ENCODE assay signal across 14 mouse cellular contexts in the genomic region with DNA sequence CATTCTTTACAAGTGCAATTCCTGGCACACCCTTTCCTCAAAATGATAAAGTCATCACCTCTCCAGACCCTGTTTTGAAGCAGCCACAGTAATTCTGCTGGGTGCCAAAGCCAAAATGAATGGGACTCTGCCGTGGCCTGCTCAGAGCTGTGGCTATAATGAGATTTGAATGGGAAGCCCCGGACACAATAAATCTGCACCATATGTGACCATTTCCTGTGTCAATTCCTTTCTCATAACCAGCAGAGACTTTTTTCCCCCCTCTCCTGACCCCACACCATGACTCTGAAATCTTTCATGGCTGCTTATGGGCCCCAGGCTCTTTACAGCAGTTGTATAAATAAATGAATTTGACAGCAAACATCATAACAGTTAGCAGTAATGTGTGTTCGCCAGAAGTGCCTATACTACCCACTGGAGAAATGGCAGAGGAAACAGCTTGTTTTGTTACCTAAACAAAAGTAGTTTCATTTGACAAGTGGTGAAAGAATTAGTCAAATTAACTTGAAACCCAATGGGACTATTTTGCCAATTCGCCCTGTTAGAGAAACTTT.
DNase-seq lines count a peak whose midpoint lies in the region; ATAC-seq and TF ChIP-seq lines count a peak whose summit lies in the region.
"Had no signal": no experiment of that assay in that cellular context is flagged by ENCODE, and none has a peak within 500 bp of the region (broad histone marks: within the 10 kb centered on the region; RNA-seq: fewer than 3 reads in every experiment).

No protein-coding gene starts in this region.

- 0 out of 2 replicates have a peak, but pooled peaks cover 5% of the 10 kb centered on the region for H3K27me3 ChIP-seq in forebrain, embryonic 10.5 days (ENCODE audit: poor library complexity, severe bottlenecking)
- H3K27me3 ChIP-seq in forebrain, embryonic 11.5 days (ENCODE audit: control insufficient read depth, insufficient read depth, low read length) = no peaks in the 10 kb centered on the region
- H3K27me3 ChIP-seq in embryonic facial prominence, embryonic 14.5 days (replicated peaks; ENCODE audit: control insufficient read depth, insufficient read depth, low read length) = no peaks in the 10 kb centered on the region; the same call in 1 of the 2 replicates
- H3K27me3 ChIP-seq in limb, embryonic 12.5 days = peaks cover 19% of the 10 kb centered on the region
- H3K27me3 ChIP-seq in neural tube, embryonic 14.5 days (ENCODE audit: control insufficient read depth, insufficient read depth, low read length) = no peaks in the 10 kb centered on the region
- H3K27me3 ChIP-seq in forebrain, postnatal 0 days (ENCODE audit: insufficient read depth, low read length) = no peaks in the 10 kb centered on the region
- H3K27me3 ChIP-seq: forebrain, embryonic 13.5 days; heart, embryonic 12.5 days had no signal

- no peak for ATAC-seq in forebrain, embryonic 11.5 days (replicated peaks; ENCODE audit: low FRiP score)
- no peak for ATAC-seq in embryonic facial prominence, embryonic 14.5 days (ENCODE audit: low read depth)
- peak; percentile 84 for ATAC-seq in limb, embryonic 12.5 days (ENCODE audit: insufficient number of reproducible peaks, insufficient read depth, low FRiP score, low TSS enrichment, low read depth)
- peak; percentile 34; the same call in 1 of the 2 replicates for ATAC-seq in neural tube, embryonic 14.5 days (ENCODE audit: low read depth)
- no peak for ATAC-seq in forebrain, postnatal 0 days
- ATAC-seq: forebrain, embryonic 13.5 days had no signal

- peak; percentile 22 for DNase-seq in forebrain, embryonic 10.5 days (ENCODE audit: extremely low spot score, low spot score)
- DNase-seq in forebrain, embryonic 11.5 days (ENCODE audit: low spot score) = no peak
- peak; percentile 35 for DNase-seq in embryonic facial prominence, embryonic 14.5 days (ENCODE audit: low spot score)
- DNase-seq in thymus, postnatal 14 days = no peak
- no peak for DNase-seq in forebrain, postnatal 0 days
- DNase-seq in gastrocnemius, adult 8-10 months (ENCODE audit: low spot score in 2 of 2) = no peak
- DNase-seq: adrenal gland, postnatal 36 days; gastrocnemius, postnatal 14 days; left cerebral cortex, postnatal 4 days had no signal

- no peaks in the 10 kb centered on the region for H3K36me3 ChIP-seq in forebrain, embryonic 10.5 days (replicated peaks)
- no peaks in the 10 kb centered on the region for H3K36me3 ChIP-seq in forebrain, embryonic 11.5 days (ENCODE audit: control insufficient read depth, insufficient read depth, low read length)
- H3K36me3 ChIP-seq in embryonic facial prominence, embryonic 14.5 days (ENCODE audit: control insufficient read depth, insufficient read depth, low read length) = no peaks in the 10 kb centered on the region
- no peaks in the 10 kb centered on the region for H3K36me3 ChIP-seq in limb, embryonic 12.5 days
- no peaks in the 10 kb centered on the region for H3K36me3 ChIP-seq in neural tube, embryonic 14.5 days (ENCODE audit: control insufficient read depth, insufficient read depth, low read length)
- H3K36me3 ChIP-seq in forebrain, postnatal 0 days (ENCODE audit: insufficient read depth) = no peaks in the 10 kb centered on the region
- H3K36me3 ChIP-seq: heart, embryonic 12.5 days had no signal

- H3K4me2 ChIP-seq in forebrain, embryonic 11.5 days (ENCODE audit: low read depth, low read length, severe bottlenecking) = no peak overlapping the region
- no peak overlapping the region for H3K4me2 ChIP-seq in embryonic facial prominence, embryonic 14.5 days (ENCODE audit: low read depth, low read length)
- no peak overlapping the region for H3K4me2 ChIP-seq in limb, embryonic 12.5 days
- no peak overlapping the region for H3K4me2 ChIP-seq in neural tube, embryonic 14.5 days (ENCODE audit: low read depth, low read length)
- no peak overlapping the region for H3K4me2 ChIP-seq in forebrain, postnatal 0 days (ENCODE audit: low read depth)
- H3K4me2 ChIP-seq: forebrain, embryonic 13.5 days; heart, embryonic 12.5 days had no signal

- no peaks in the 10 kb centered on the region for H3K9me3 ChIP-seq in forebrain, embryonic 10.5 days
- no peaks in the 10 kb centered on the region for H3K9me3 ChIP-seq in forebrain, embryonic 11.5 days (ENCODE audit: control insufficient read depth, low read length)
- H3K9me3 ChIP-seq in embryonic facial prominence, embryonic 14.5 days (ENCODE audit: control insufficient read depth, low read length) = no peaks in the 10 kb centered on the region
- no peaks in the 10 kb centered on the region for H3K9me3 ChIP-seq in limb, embryonic 12.5 days
- no peaks in the 10 kb centered on the region for H3K9me3 ChIP-seq in neural tube, embryonic 14.5 days (ENCODE audit: control insufficient read depth, low read length)
- no peaks in the 10 kb centered on the region for H3K9me3 ChIP-seq in forebrain, postnatal 0 days (ENCODE audit: low read length)
- H3K9me3 ChIP-seq: forebrain, embryonic 13.5 days; heart, embryonic 12.5 days had no signal

- 47% methylated on average over 4 of the region's 4 CpGs for WGBS in forebrain, embryonic 10.5 days
- WGBS in forebrain, embryonic 11.5 days = 55% methylated on average over 4 of the region's 4 CpGs
- WGBS in embryonic facial prominence, embryonic 14.5 days = 24% methylated on average over 4 of the region's 4 CpGs
- WGBS in limb, embryonic 12.5 days = 14% methylated on average over 4 of the region's 4 CpGs
- 22% methylated on average over 4 of the region's 4 CpGs for WGBS in neural tube, embryonic 14.5 days
- WGBS in forebrain, postnatal 0 days = 45% methylated on average over 4 of the region's 4 CpGs

- H3K27ac ChIP-seq in forebrain, embryonic 10.5 days = 0 out of 2 replicates have a peak overlapping the region, but pooled peaks have one; percentile 40
- no peak overlapping the region for H3K27ac ChIP-seq in forebrain, embryonic 11.5 days (ENCODE audit: low read depth, low read length)
- H3K27ac ChIP-seq in embryonic facial prominence, embryonic 14.5 days (replicated peaks; ENCODE audit: low read depth, low read length) = no peak overlapping the region
- no peak overlapping the region for H3K27ac ChIP-seq in limb, embryonic 12.5 days
- no peak overlapping the region for H3K27ac ChIP-seq in neural tube, embryonic 14.5 days (ENCODE audit: low read depth, low read length)
- H3K27ac ChIP-seq in forebrain, postnatal 0 days (ENCODE audit: low read depth, low read length) = no peak overlapping the region
- H3K27ac ChIP-seq: forebrain, embryonic 13.5 days; kidney, postnatal 0 days had no signal

- peaks cover 17% of the 10 kb centered on the region; the same call in 1 of the 2 replicates for H3K4me1 ChIP-seq in forebrain, embryonic 10.5 days
- H3K4me1 ChIP-seq in forebrain, embryonic 11.5 days (replicated peaks; ENCODE audit: control insufficient read depth, insufficient read depth, low read length) = no peaks in the 10 kb centered on the region
- H3K4me1 ChIP-seq in embryonic facial prominence, embryonic 14.5 days (ENCODE audit: control insufficient read depth, insufficient read depth, low read length) = peaks cover 5% of the 10 kb centered on the region
- H3K4me1 ChIP-seq in limb, embryonic 12.5 days (replicated peaks) = peaks cover 20% of the 10 kb centered on the region
- 0 out of 2 replicates have a peak, but pooled peaks cover 4% of the 10 kb centered on the region for H3K4me1 ChIP-seq in neural tube, embryonic 14.5 days (ENCODE audit: control insufficient read depth, insufficient read depth, low read length)
- H3K4me1 ChIP-seq in forebrain, postnatal 0 days (ENCODE audit: insufficient read depth) = no peaks in the 10 kb centered on the region
- H3K4me1 ChIP-seq: forebrain, embryonic 13.5 days; heart, embryonic 12.5 days had no signal

- H3K4me3 ChIP-seq in forebrain, embryonic 10.5 days = no peak overlapping the region
- no peak overlapping the region for H3K4me3 ChIP-seq in forebrain, embryonic 11.5 days (ENCODE audit: low read depth, low read length)
- no peak overlapping the region for H3K4me3 ChIP-seq in embryonic facial prominence, embryonic 14.5 days (ENCODE audit: low read depth, low read length)
- H3K4me3 ChIP-seq in limb, embryonic 12.5 days (replicated peaks) = no peak overlapping the region
- H3K4me3 ChIP-seq in neural tube, embryonic 14.5 days (ENCODE audit: low read depth, low read length) = no peak overlapping the region
- H3K4me3 ChIP-seq in forebrain, postnatal 0 days (ENCODE audit: low read depth, low read length) = no peak overlapping the region
- H3K4me3 ChIP-seq: forebrain, embryonic 13.5 days; heart, embryonic 12.5 days had no signal

- H3K9ac ChIP-seq in forebrain, embryonic 11.5 days (ENCODE audit: low read length) = no peak overlapping the region
- H3K9ac ChIP-seq in embryonic facial prominence, embryonic 14.5 days (ENCODE audit: low read depth, low read length) = no peak overlapping the region
- H3K9ac ChIP-seq in limb, embryonic 12.5 days (replicated peaks) = no peak overlapping the region
- H3K9ac ChIP-seq in neural tube, embryonic 14.5 days (replicated peaks; ENCODE audit: low read depth, low read length) = no peak overlapping the region
- H3K9ac ChIP-seq in forebrain, postnatal 0 days = no peak overlapping the region
- H3K9ac ChIP-seq: forebrain, embryonic 13.5 days; heart, embryonic 12.5 days had no signal

- no peak for TF ChIP-seq CTCF in forebrain, postnatal 0 days (IDR thresholded peaks at IDR 0.05; ENCODE audit: low read depth)

Comparison
In these comparisons a context has a peak if more than half of its experiments do, and no peak if none do; other contexts are left out.
1. DNase-seq: peak in forebrain, embryonic 10.5 days (single experiment) and embryonic facial prominence, embryonic 14.5 days (single experiment); none in forebrain, embryonic 11.5 days (single experiment), thymus, postnatal 14 days (single experiment), forebrain, postnatal 0 days (single experiment) and gastrocnemius, adult 8-10 months (0 of 2).
2. ATAC-seq: peak in limb, embryonic 12.5 days (single experiment) and neural tube, embryonic 14.5 days (single experiment); none in forebrain, embryonic 11.5 days (single experiment), embryonic facial prominence, embryonic 14.5 days (single experiment) and forebrain, postnatal 0 days (single experiment).